Mouse (Mus musculus): ENCODE measurements at regions not wholly inside any gene's neighbourhood (a gene's known extent, or its start where the extent isn't known, plus 50 kb on each side); places are given as distances from the start of the nearest gene placed in this dataset.

DNA sequence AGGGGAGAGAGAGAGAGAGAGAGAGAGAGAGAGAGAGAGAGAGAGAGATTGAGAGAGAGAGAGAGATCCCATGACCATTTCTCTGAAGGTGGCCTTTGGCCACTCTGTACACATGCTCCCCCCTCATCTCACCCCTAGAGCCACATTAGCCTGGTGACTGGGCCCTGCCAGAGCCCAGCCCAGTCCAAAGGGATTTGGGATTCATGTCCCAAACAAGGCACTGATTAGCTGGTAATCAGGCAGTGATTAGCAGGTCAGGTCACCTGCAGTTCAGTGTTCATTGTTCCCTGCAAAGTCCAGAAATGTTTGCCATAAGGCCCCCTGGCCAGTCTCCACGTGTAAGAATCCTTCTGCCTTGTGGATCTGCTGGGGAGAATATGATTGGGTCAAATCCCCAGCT is 124.1 kb upstream of the Maf start:
- no peaks in the 10 kb centered on the region for H3K36me3 ChIP-seq (replicated peaks; ENCODE audit: control insufficient read depth, insufficient read depth, low read length)
- TF ChIP-seq EP300 (IDR thresholded peaks at IDR 0.05; ENCODE audit: low read depth), result no peak
- TF ChIP-seq CTCF (IDR thresholded peaks at IDR 0.05; ENCODE audit: low read depth), result no peak
- H3K9ac ChIP-seq (replicated peaks; ENCODE audit: low read depth, low read length), result no peak overlapping the region
- H3K27me3 ChIP-seq (ENCODE audit: control insufficient read depth, insufficient read depth, low read length), result no peaks in the 10 kb centered on the region
- no peak overlapping the region for H3K4me3 ChIP-seq (ENCODE audit: low read depth, low read length)
- no peak for ATAC-seq (ENCODE audit: insufficient read depth, low read depth)
- no peaks in the 10 kb centered on the region; the same call in 1 of the 2 replicates for H3K4me1 ChIP-seq (ENCODE audit: control insufficient read depth, insufficient read depth)
- DNase-seq (ENCODE audit: low spot score), result no peak
- WGBS, result 25% methylated on average over 1 of the region's 1 CpGs
- no peaks in the 10 kb centered on the region for H3K9me3 ChIP-seq (replicated peaks; ENCODE audit: control insufficient read depth, low read length)
- no peak overlapping the region for H3K27ac ChIP-seq (ENCODE audit: low read depth)
- H3K4me2 ChIP-seq (ENCODE audit: low read depth, low read length), result no peak overlapping the region

DNA sequence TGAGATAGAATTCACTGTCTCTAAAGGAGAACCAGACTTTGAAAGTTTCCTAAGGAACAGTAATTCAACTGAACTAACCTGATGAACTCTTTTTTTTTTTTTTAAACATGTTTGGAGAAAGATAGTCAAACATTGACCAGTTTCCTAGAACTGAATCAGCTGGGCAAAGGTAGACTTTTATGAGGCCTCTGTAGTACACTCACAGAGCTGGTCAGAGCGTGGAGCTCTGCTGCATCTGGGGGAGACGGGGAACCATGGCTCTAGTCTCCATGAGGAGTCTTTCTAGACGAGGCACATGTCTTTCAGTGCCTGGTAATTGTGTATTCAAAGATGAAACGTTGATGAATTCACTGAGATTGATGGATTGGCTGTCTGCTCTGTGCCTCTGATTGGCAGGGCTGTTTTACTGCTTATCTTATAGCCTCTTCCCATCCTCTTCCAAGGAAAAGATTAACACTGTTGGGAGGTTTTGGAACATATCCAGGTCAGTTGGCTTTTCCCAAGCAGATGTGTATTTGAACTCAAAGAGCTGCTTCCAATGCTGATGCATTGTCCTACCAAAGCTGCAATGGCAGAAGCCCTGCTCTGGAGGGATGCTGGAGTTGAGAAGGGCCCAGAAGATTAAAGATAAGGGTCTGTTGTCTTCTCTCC is 122.5 kb upstream of the Maf start:
- ATAC-seq (ENCODE audit: insufficient read depth, low read depth) (no peak), DNase-seq (ENCODE audit: low spot score) (no peak)
- Histone ChIP-seq H3K9ac (replicated peaks; ENCODE audit: low read depth, low read length) (no peak overlapping the region), H3K4me1 (ENCODE audit: control insufficient read depth, insufficient read depth) (no peaks in the 10 kb centered on the region; the same call in 1 of the 2 replicates), H3K4me2 (ENCODE audit: low read depth, low read length) (no peak overlapping the region), H3K27me3 (ENCODE audit: control insufficient read depth, insufficient read depth, low read length) (no peaks in the 10 kb centered on the region), H3K36me3 (replicated peaks; ENCODE audit: control insufficient read depth, insufficient read depth, low read length) (no peaks in the 10 kb centered on the region), H3K27ac (ENCODE audit: low read depth) (no peak overlapping the region), H3K4me3 (ENCODE audit: low read depth, low read length) (no peak overlapping the region), H3K9me3 (replicated peaks; ENCODE audit: control insufficient read depth, low read length) (no peaks in the 10 kb centered on the region)
- TF ChIP-seq EP300 (IDR thresholded peaks at IDR 0.05; ENCODE audit: low read depth), result no peak
- TF ChIP-seq CTCF (IDR thresholded peaks at IDR 0.05; ENCODE audit: low read depth), result no peak
- WGBS, result 52% methylated on average over 4 of the region's 4 CpGs

DNA sequence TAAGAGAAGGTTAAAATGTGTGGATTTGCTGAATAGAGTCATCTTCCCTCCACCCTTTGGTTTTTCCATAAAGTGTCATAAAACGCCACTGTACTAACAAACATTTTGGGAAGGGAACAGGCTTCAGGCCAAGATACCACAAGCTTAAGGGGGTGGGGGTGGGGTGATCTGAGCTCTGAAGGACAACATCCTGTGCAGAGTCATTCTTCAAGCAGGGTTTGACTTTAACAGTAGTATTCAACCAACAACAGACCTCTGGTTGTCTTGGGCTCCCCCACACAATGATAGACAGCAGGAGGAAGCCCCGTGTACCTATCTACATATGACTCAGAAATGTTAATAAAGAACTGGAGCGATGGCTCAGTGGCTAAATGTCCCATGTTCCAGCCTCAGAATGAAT is 118.9 kb upstream of the Maf start:
- WGBS, result 57% methylated on average over 3 of the region's 3 CpGs
- no peak overlapping the region for H3K9ac ChIP-seq (replicated peaks; ENCODE audit: low read depth, low read length)
- H3K4me3 ChIP-seq (ENCODE audit: low read depth, low read length), result no peak overlapping the region
- DNase-seq (ENCODE audit: low spot score) (no peak), ATAC-seq (ENCODE audit: insufficient read depth, low read depth) (no peak)
- H3K27ac ChIP-seq (ENCODE audit: low read depth), result no peak overlapping the region
- H3K9me3 ChIP-seq (replicated peaks; ENCODE audit: control insufficient read depth, low read length), result no peaks in the 10 kb centered on the region
- no peaks in the 10 kb centered on the region for H3K27me3 ChIP-seq (ENCODE audit: control insufficient read depth, insufficient read depth, low read length)
- no peak for TF ChIP-seq EP300 (IDR thresholded peaks at IDR 0.05; ENCODE audit: low read depth)
- no peaks in the 10 kb centered on the region; the same call in 1 of the 2 replicates for H3K4me1 ChIP-seq (ENCODE audit: control insufficient read depth, insufficient read depth)
- no peaks in the 10 kb centered on the region for H3K36me3 ChIP-seq (replicated peaks; ENCODE audit: control insufficient read depth, insufficient read depth, low read length)
- H3K4me2 ChIP-seq (ENCODE audit: low read depth, low read length), result no peak overlapping the region

DNA sequence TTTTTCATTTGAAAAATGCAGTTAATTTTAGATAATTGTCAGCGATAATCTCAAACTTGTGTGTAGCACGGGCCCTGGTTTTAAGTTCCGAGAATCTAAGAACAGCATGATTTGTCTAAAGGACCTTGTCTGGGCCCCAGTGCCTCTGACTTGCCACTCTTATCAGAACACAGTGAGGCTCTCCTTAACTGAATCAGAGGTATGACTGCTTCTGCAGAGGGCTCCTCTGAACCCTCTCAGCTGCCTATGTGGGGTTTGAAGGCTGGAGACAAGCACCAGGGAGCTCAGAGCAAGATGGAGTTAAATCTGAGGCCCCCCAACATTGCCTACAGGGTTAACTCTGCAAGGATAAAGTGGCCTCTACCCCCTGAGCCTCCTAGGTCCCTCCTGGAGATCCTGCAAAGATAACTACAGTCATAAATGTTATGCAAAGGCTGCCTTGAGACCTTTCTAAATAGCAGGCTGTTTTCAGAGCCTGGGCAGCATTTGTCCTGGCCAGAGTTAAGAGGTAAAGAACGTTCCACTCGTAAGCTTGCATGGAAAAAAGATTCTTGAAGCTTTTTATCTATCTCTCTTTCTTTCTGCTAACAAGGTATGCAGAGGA is 118.4 kb upstream of the Maf start:
- H3K4me2 ChIP-seq (ENCODE audit: low read depth, low read length), result no peak overlapping the region
- no peak overlapping the region for H3K9ac ChIP-seq (replicated peaks; ENCODE audit: low read depth, low read length)
- H3K4me1 ChIP-seq (ENCODE audit: control insufficient read depth, insufficient read depth), result no peaks in the 10 kb centered on the region; the same call in 1 of the 2 replicates
- 42% methylated on average over 5 of the region's 5 CpGs for WGBS
- no peaks in the 10 kb centered on the region for H3K27me3 ChIP-seq (ENCODE audit: control insufficient read depth, insufficient read depth, low read length)
- H3K9me3 ChIP-seq (replicated peaks; ENCODE audit: control insufficient read depth, low read length), result no peaks in the 10 kb centered on the region
- DNase-seq (ENCODE audit: low spot score) (no peak), ATAC-seq (ENCODE audit: insufficient read depth, low read depth) (no peak)
- H3K4me3 ChIP-seq (ENCODE audit: low read depth, low read length), result no peak overlapping the region
- H3K36me3 ChIP-seq (replicated peaks; ENCODE audit: control insufficient read depth, insufficient read depth, low read length), result no peaks in the 10 kb centered on the region
- TF ChIP-seq EP300 (IDR thresholded peaks at IDR 0.05; ENCODE audit: low read depth) (no peak), CTCF (IDR thresholded peaks at IDR 0.05; ENCODE audit: low read depth) (no peak)
- no peak overlapping the region for H3K27ac ChIP-seq (ENCODE audit: low read depth)

DNA sequence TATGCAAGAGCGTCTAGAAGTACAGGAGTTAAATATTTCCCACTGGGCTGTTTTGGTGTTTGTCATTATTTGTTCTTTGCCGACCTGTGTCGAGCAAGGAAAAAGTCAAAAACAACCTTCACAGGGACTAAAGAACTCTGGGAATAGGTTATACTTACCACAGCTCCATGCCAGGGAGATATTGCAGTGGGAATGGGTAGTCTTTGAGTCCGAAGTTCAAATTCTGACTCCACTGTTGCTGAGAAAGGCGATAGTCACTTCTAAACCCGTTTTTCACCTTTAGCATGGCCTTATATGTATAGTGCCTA is 116.8 kb upstream of the Maf start:
- DNase-seq (ENCODE audit: low spot score), result no peak
- Histone ChIP-seq H3K9ac (replicated peaks; ENCODE audit: low read depth, low read length) (no peak overlapping the region), H3K9me3 (replicated peaks; ENCODE audit: control insufficient read depth, low read length) (no peaks in the 10 kb centered on the region), H3K4me1 (ENCODE audit: control insufficient read depth, insufficient read depth) (no peaks in the 10 kb centered on the region; the same call in 1 of the 2 replicates), H3K4me2 (ENCODE audit: low read depth, low read length) (no peak overlapping the region), H3K4me3 (ENCODE audit: low read depth, low read length) (no peak overlapping the region), H3K36me3 (replicated peaks; ENCODE audit: control insufficient read depth, insufficient read depth, low read length) (no peaks in the 10 kb centered on the region), H3K27me3 (ENCODE audit: control insufficient read depth, insufficient read depth, low read length) (no peaks in the 10 kb centered on the region), H3K27ac (ENCODE audit: low read depth) (no peak overlapping the region)
- no peak for TF ChIP-seq CTCF (IDR thresholded peaks at IDR 0.05; ENCODE audit: low read depth)
- TF ChIP-seq EP300 (IDR thresholded peaks at IDR 0.05; ENCODE audit: low read depth), result no peak
- ATAC-seq (ENCODE audit: insufficient read depth, low read depth), result no peak
- WGBS, result 90% methylated on average over 6 of the region's 6 CpGs
